Mouse (Mus musculus) embryonic facial prominence, embryonic 15.5 days (tissue): ENCODE measurements around the gene Ssu72. TPM values are rescaled to one million over a fixed set of nuclear protein-coding genes. Genes with fewer than 3 reads are reported as not detected.
A peak's percentile ranks its signal among the peaks of the same experiment; 100 is the strongest.
"Not testable (repeated sequence)": the region's sequence is repeated elsewhere in the genome, so short reads cannot be mapped to it uniquely, and the experiment has no call there.

ENCODE experiments used
- ATAC-seq: fragments of 200-750 bp; cut with Nextera tagmentation; 2 replicates; pipeline ENCODE4 v1.8.0; 2017; ENCODE audit warnings: low read depth, moderate TSS enrichment; ENCODE audit not compliant: insufficient number of reproducible peaks, low FRiP score, low TSS enrichment
- H3K27ac ChIP-seq: fragments of 300-500 bp; sonication (generic); replicated peaks from 2 replicates; pipeline ENCODE4 v1.5.1; 2015; ENCODE audit warnings: mild to moderate bottlenecking, inconsistent platforms
- H3K27me3 ChIP-seq: fragments of 300-500 bp; sonication (generic); 2 replicates; pipeline ENCODE4 v1.6.1; 2015; ENCODE audit warnings: inconsistent platforms
- H3K36me3 ChIP-seq: fragments of 300-500 bp; sonication (generic); 2 replicates; pipeline ENCODE4 v1.6.1; 2015; ENCODE audit warnings: mild to moderate bottlenecking, inconsistent platforms
- H3K4me1 ChIP-seq: fragments of 300-500 bp; sonication (generic); 2 replicates; pipeline ENCODE4 v1.6.1; 2015; ENCODE audit warnings: inconsistent platforms
- H3K4me2 ChIP-seq: fragments of 300-500 bp; sonication (generic); replicated peaks from 2 replicates; pipeline ENCODE4 v1.6.1; 2015; ENCODE audit warnings: mild to moderate bottlenecking, inconsistent platforms
- H3K4me3 ChIP-seq: fragments of 300-500 bp; sonication (generic); replicated peaks from 2 replicates; pipeline ENCODE4 v1.5.1; 2015; ENCODE audit warnings: mild to moderate bottlenecking, inconsistent platforms
- H3K9ac ChIP-seq: fragments of 300-500 bp; sonication (generic); 2 replicates; pipeline ENCODE4 v1.6.1; 2015; ENCODE audit warnings: inconsistent platforms
- H3K9me3 ChIP-seq: fragments of 300-500 bp; sonication (generic); replicated peaks from 2 replicates; pipeline ENCODE4 v1.6.1; 2016; ENCODE audit warnings: inconsistent platforms
- WGBS: fragments of 180-500 bp; shearing (Covaris S2); methylation state at CpG from one replicate; pipeline ENCODE4 v1.1.7; 2015; 5-methylcytosine and 5-hydroxymethylcytosine counted together
- polyA plus RNA-seq: library from polyadenylated mRNA; unstranded; fragments of >200 nt; fragmentation: Nextera tagmentation; extraction: Ambion mirVana; gene quantifications from 2 replicates; pipeline ENCODE4 v1.2.1, GENCODE M21; 2015

Ssu72 gene
- 135 and 140 TPM in 2 replicates for polyA plus RNA-seq

- peak within 1 kb of the TSS; percentile 74 for H3K4me3 ChIP-seq
- H3K9ac ChIP-seq = peak within 1 kb of the TSS; percentile 69
- under 1% methylated on average over 83 of the region's 83 CpGs for WGBS
- H3K9me3 ChIP-seq = no peaks in the 10 kb centered on the region
- peak within 1 kb of the TSS; percentile 70 for H3K4me2 ChIP-seq
- peak within 1 kb of the TSS; percentile 98 for H3K27ac ChIP-seq
- ATAC-seq = peak; percentile 94
- no peaks in the 10 kb centered on the region for H3K27me3 ChIP-seq
- H3K36me3 ChIP-seq = no peaks in the 10 kb centered on the region
- peaks cover 18% of the 10 kb centered on the region for H3K4me1 ChIP-seq
These were observed at the start of gene Ssu72 for GRCm38 (mm10) chr4:155704721-155705591. Gene Ssu72, plus strand, starts transcription at chr4:155704800.

- WGBS = 91% methylated on average over 13 of the region's 13 CpGs
- peaks cover 40% of the 10 kb centered on the region for H3K4me1 ChIP-seq
- no peaks in the 10 kb centered on the region for H3K9me3 ChIP-seq
- H3K27ac ChIP-seq = no peak overlapping the region
- H3K36me3 ChIP-seq = peaks cover 42% of the 10 kb centered on the region
- no peak overlapping the region for H3K4me3 ChIP-seq
- ATAC-seq = no peak
- H3K4me2 ChIP-seq = no peak overlapping the region
- no peak overlapping the region for H3K9ac ChIP-seq
- peaks cover 33% of the 10 kb centered on the region for H3K27me3 ChIP-seq
These were observed 48.3 kb upstream of the Ssu72 start for GRCm38 (mm10) chr4:155656214-155656751.

GRCm38 (mm10) chr4:155658961-155659360 is 45.6 kb upstream of the Ssu72 start:
- peaks cover 45% of the 10 kb centered on the region for H3K36me3 ChIP-seq

GRCm38 (mm10) chr4:155660641-155661040 is 44.0 kb upstream of the Ssu72 start:
- Histone ChIP-seq H3K9me3 (no peaks in the 10 kb centered on the region), H3K36me3 (peaks cover 56% of the 10 kb centered on the region), H3K27me3 (peaks cover 1% of the 10 kb centered on the region; the same call in 1 of the 2 replicates), H3K27ac (no peak overlapping the region), H3K4me3 (no peak overlapping the region), H3K4me1 (peaks cover under 1% of the 10 kb centered on the region; the same call in 1 of the 2 replicates), H3K4me2 (no peak overlapping the region), H3K9ac (no peak overlapping the region)
- WGBS = 85% methylated on average over 12 of the region's 12 CpGs
- ATAC-seq = no peak

More at GRCm38 (mm10) chr4:155658961-155659360, 45.6 kb upstream of the Ssu72 start:
- 92% methylated on average over 10 of the region's 10 CpGs for WGBS
- peaks cover 18% of the 10 kb centered on the region for H3K4me1 ChIP-seq
- H3K27ac ChIP-seq = no peak overlapping the region
- H3K9ac ChIP-seq = no peak overlapping the region
- H3K4me2 ChIP-seq = no peak overlapping the region
- H3K9me3 ChIP-seq = no peaks in the 10 kb centered on the region
- no peak for ATAC-seq
- no peak overlapping the region for H3K4me3 ChIP-seq
- peaks cover 14% of the 10 kb centered on the region for H3K27me3 ChIP-seq

- Histone ChIP-seq H3K9me3 (no peaks in the 10 kb centered on the region), H3K27ac (no peak overlapping the region), H3K9ac (no peak overlapping the region), H3K36me3 (peaks cover 26% of the 10 kb centered on the region; the same call in 1 of the 2 replicates), H3K27me3 (no peaks in the 10 kb centered on the region), H3K4me3 (no peak overlapping the region), H3K4me1 (peaks cover 12% of the 10 kb centered on the region), H3K4me2 (no peak overlapping the region)
- ATAC-seq = no peak
These were observed 37.7 kb upstream of the Ssu72 start for GRCm38 (mm10) chr4:155666903-155667302.

GRCm38 (mm10) chr4:155668689-155669597 is 35.7 kb upstream of the Ssu72 start, which contains the start of gene Mib2:
Gene Mib2, minus strand, starts transcription at chr4:155669198.
- Histone ChIP-seq H3K9ac (peak within 1 kb of the TSS; percentile 80), H3K27ac (peak within 1 kb of the TSS; percentile 87), H3K4me1 (peaks cover 12% of the 10 kb centered on the region), H3K9me3 (no peaks in the 10 kb centered on the region), H3K36me3 (peaks cover 19% of the 10 kb centered on the region; the same call in 1 of the 2 replicates), H3K27me3 (no peaks in the 10 kb centered on the region), H3K4me2 (peak within 1 kb of the TSS; percentile 89), H3K4me3 (peak within 1 kb of the TSS; percentile 94)
- WGBS = under 1% methylated on average over 73 of the region's 73 CpGs
- ATAC-seq = peak; percentile 99

GRCm38 (mm10) chr4:155669598-155670075 is 35.0 kb upstream of the Ssu72 start:
- no peaks in the 10 kb centered on the region for H3K9me3 ChIP-seq
- no peak overlapping the region for H3K9ac ChIP-seq
- H3K4me2 ChIP-seq = peak overlapping the region; percentile 89
- H3K4me3 ChIP-seq = peak overlapping the region; percentile 94
- peaks cover 19% of the 10 kb centered on the region; the same call in 1 of the 2 replicates for H3K36me3 ChIP-seq
- WGBS = under 1% methylated on average over 8 of the region's 8 CpGs
- no peaks in the 10 kb centered on the region for H3K27me3 ChIP-seq
- no peak for ATAC-seq
- 0 out of 2 replicates have a peak overlapping the region, but pooled peaks have one; percentile 87 for H3K27ac ChIP-seq
- peaks cover 12% of the 10 kb centered on the region for H3K4me1 ChIP-seq

DNA sequence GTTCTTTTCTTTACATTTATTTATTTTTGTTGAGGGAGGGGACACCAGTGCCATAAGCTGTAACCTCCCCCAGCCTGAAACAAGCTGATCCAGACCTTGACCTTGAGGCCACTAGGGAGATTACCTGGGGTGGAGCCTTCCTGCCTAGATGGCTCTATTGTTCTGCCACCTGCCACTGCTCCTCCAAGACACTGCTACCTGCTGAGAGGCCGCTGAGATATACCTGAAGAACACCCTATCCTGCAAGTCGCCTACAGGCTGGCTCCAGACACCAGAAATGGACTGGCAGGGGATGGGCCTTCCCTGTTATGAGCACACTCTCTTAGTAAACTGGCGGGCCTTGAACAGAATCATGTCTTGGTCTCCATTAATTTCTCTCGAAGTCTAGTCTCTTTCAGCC is 34.4 kb upstream of the Ssu72 start:
- 71% methylated on average over 4 of the region's 4 CpGs for WGBS

GRCm38 (mm10) chr4:155672082-155672481 is 32.5 kb upstream of the Ssu72 start:
- no peak overlapping the region for H3K4me3 ChIP-seq
- WGBS = 65% methylated on average over 2 of the region's 2 CpGs
- H3K4me2 ChIP-seq = no peak overlapping the region
- peaks cover 12% of the 10 kb centered on the region for H3K4me1 ChIP-seq
- no peaks in the 10 kb centered on the region for H3K27me3 ChIP-seq
- no peak overlapping the region for H3K27ac ChIP-seq
- H3K9me3 ChIP-seq = no peaks in the 10 kb centered on the region
- no peaks in the 10 kb centered on the region for H3K36me3 ChIP-seq
- ATAC-seq = no peak
- no peak overlapping the region for H3K9ac ChIP-seq

More for the DNA sequence above, 34.4 kb upstream of the Ssu72 start:
- H3K27me3 ChIP-seq, H3K9ac ChIP-seq, ATAC-seq, H3K4me2 ChIP-seq, H3K9me3 ChIP-seq, H3K27ac ChIP-seq, H3K4me3 ChIP-seq: not testable (repeated sequence)
- Histone ChIP-seq H3K36me3 (peaks cover 13% of the 10 kb centered on the region; the same call in 1 of the 2 replicates), H3K4me1 (peaks cover 12% of the 10 kb centered on the region)

DNA sequence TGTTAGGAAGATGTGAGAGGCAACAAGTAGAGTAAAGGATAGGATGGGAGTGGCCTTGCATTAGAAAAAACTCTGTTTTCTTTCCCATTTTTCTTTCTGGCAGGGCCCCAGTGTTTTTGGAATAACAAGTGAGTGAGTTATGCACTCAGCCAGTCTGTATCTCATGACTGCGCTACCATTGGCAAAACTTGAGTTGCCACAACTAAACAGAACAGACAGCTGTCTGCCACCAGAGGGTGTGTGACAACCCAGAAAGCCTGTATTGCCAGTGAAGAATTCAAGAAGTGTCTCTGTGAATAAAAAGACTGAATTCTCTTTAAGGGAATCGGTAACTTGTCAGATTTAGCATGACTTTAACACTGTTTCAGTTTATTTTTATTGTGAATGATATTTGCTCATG is 28.6 kb upstream of the Ssu72 start:
- no peak overlapping the region for H3K9ac ChIP-seq
- no peaks in the 10 kb centered on the region for H3K27me3 ChIP-seq
- no peak overlapping the region for H3K4me3 ChIP-seq
- H3K36me3 ChIP-seq = no peaks in the 10 kb centered on the region
- no peaks in the 10 kb centered on the region for H3K4me1 ChIP-seq
- no peak for ATAC-seq
- 84% methylated on average over 2 of the region's 2 CpGs for WGBS
- H3K4me2 ChIP-seq = no peak overlapping the region
- H3K9me3 ChIP-seq = no peaks in the 10 kb centered on the region
- H3K27ac ChIP-seq = no peak overlapping the region
